Mouse (Mus musculus) lung, embryonic 14.5 days (tissue): Measurements from ENCODE around the gene Col1a1. TPM values are rescaled to one million over a fixed set of nuclear protein-coding genes. Genes with fewer than 3 reads are reported as not detected.
"Not testable (repeated sequence)": the region's sequence is repeated elsewhere in the genome, so short reads cannot be mapped to it uniquely, and the experiment has no call there.

Experiments
- ATAC-seq: fragments of 200-750 bp; cut with Nextera tagmentation; 2 replicates; pipeline ENCODE4 v1.8.0; 2017; ENCODE audit warnings: mild to moderate bottlenecking, moderate TSS enrichment, moderate library complexity; ENCODE audit not compliant: insufficient read depth
- DNase-seq: peaks from one replicate; pipeline ENCODE4 v3.0.0-alpha.2; 2015
- H3K27ac ChIP-seq: fragments of 300-500 bp; sonication (generic); 2 replicates; pipeline ENCODE4 v1.5.1; 2014; ENCODE audit warnings: low read depth, mild to moderate bottlenecking, moderate library complexity
- H3K27me3 ChIP-seq: fragments of 300-500 bp; sonication (generic); 2 replicates; pipeline ENCODE4 v1.6.1; 2014; ENCODE audit warnings: low read length, control low read depth; ENCODE audit not compliant: insufficient read depth
- H3K36me3 ChIP-seq: fragments of 300-500 bp; sonication (generic); 2 replicates; pipeline ENCODE4 v1.6.1; 2014; ENCODE audit warnings: control low read depth; ENCODE audit not compliant: insufficient read depth
- H3K4me1 ChIP-seq: fragments of 300-500 bp; sonication (generic); 2 replicates; pipeline ENCODE4 v1.6.1; 2014; ENCODE audit warnings: antibody characterized with exemption, control low read depth; ENCODE audit not compliant: insufficient read depth
- H3K4me2 ChIP-seq: fragments of 300-500 bp; sonication (generic); 2 replicates; pipeline ENCODE4 v1.6.1; 2014; ENCODE audit warnings: mild to moderate bottlenecking
- H3K4me3 ChIP-seq: fragments of 300-500 bp; sonication (generic); 2 replicates; pipeline ENCODE4 v1.5.1; 2014; ENCODE audit warnings: low read depth, low read length
- H3K9ac ChIP-seq: fragments of 300-500 bp; sonication (generic); 2 replicates; pipeline ENCODE4 v1.6.1; 2014
- H3K9me3 ChIP-seq: fragments of 300-500 bp; sonication (generic); 2 replicates; pipeline ENCODE4 v1.6.1; 2016; ENCODE audit warnings: low read depth, low read length, control low read depth
- CTCF ChIP-seq: IDR thresholded peaks from 2 replicates; pipeline ENCODE4 v1.5.1; 2016; ENCODE audit warnings: antibody characterized with exemption, low read depth
- WGBS: fragments of 180-500 bp; shearing (Covaris S2); extraction: QIAGEN DNeasy Blood & Tissue Kit; methylation state at CpG from one replicate; pipeline ENCODE4 v1.1.7; 2014; 5-methylcytosine and 5-hydroxymethylcytosine counted together
- polyA plus RNA-seq: library from polyadenylated mRNA; unstranded; fragments of >200 nt; fragmentation: Nextera tagmentation; extraction: Ambion mirVana; gene quantifications from 2 replicates; pipeline ENCODE4 v1.2.1, GENCODE M21; 2014

Gene Col1a1
- polyA plus RNA-seq, 1 experiment from 2014 or later: 1,035 TPM

- no peak overlapping the region for H3K4me3 ChIP-seq
- peak; percentile 76 for ATAC-seq
- H3K9me3 ChIP-seq: no peaks in the 10 kb centered on the region
- H3K27ac ChIP-seq: peak overlapping the region; percentile 71; the same call in 1 of the 2 replicates
- H3K9ac ChIP-seq: no peak overlapping the region
- no peaks in the 10 kb centered on the region for H3K36me3 ChIP-seq
- no peak for TF ChIP-seq CTCF
- H3K4me2 ChIP-seq: peak overlapping the region; percentile 26
- H3K27me3 ChIP-seq: no peaks in the 10 kb centered on the region
- WGBS: 12% methylated on average over 8 of the region's 8 CpGs
- DNase-seq: peak; percentile 87
- peaks cover 14% of the 10 kb centered on the region for H3K4me1 ChIP-seq
Measured at GRCm38 (mm10) chr11:94958065-94958858, 22.2 kb downstream of the Col1a1 start.

- no peak for TF ChIP-seq CTCF
- DNase-seq: no peak
- H3K9me3 ChIP-seq: no peaks in the 10 kb centered on the region
- no peak overlapping the region for H3K9ac ChIP-seq
- H3K4me2 ChIP-seq: no peak overlapping the region
- H3K36me3 ChIP-seq: no peaks in the 10 kb centered on the region
- 61% methylated on average over 5 of the region's 5 CpGs for WGBS
- ATAC-seq: no peak
- no peak overlapping the region for H3K27ac ChIP-seq
- H3K4me3 ChIP-seq: no peak overlapping the region
- peaks cover 12% of the 10 kb centered on the region for H3K4me1 ChIP-seq
- no peaks in the 10 kb centered on the region for H3K27me3 ChIP-seq
Measured at GRCm38 (mm10) chr11:94962534-94963101, 26.6 kb downstream of the Col1a1 start.

GRCm38 (mm10) chr11:94967419-94967818 is 31.4 kb downstream of the Col1a1 start, which contains the start of gene Hils1:
TSS of gene Hils1 (plus strand) at chr11:94967593.
- no peak within 1 kb of the TSS for H3K9ac ChIP-seq
- peak; percentile 23; the same call in 1 of the 2 replicates for TF ChIP-seq CTCF
- H3K4me3 ChIP-seq: no peak within 1 kb of the TSS
- ATAC-seq: no peak
- DNase-seq: no peak
- no peak within 1 kb of the TSS for H3K27ac ChIP-seq
- 27% methylated on average over 4 of the region's 4 CpGs for WGBS
- no peaks in the 10 kb centered on the region for H3K9me3 ChIP-seq
- H3K36me3 ChIP-seq: no peaks in the 10 kb centered on the region
- H3K4me1 ChIP-seq: no peaks in the 10 kb centered on the region
- H3K4me2 ChIP-seq: no peak within 1 kb of the TSS
- H3K27me3 ChIP-seq: no peaks in the 10 kb centered on the region

- Histone ChIP-seq H3K4me1 (no peaks in the 10 kb centered on the region), H3K9me3 (no peaks in the 10 kb centered on the region), H3K4me2 (no peak overlapping the region), H3K36me3 (no peaks in the 10 kb centered on the region), H3K27ac (no peak overlapping the region), H3K27me3 (no peaks in the 10 kb centered on the region), H3K4me3 (no peak overlapping the region), H3K9ac (no peak overlapping the region)
- DNase-seq: no peak
- WGBS: 77% methylated on average over 7 of the region's 7 CpGs
- no peak for TF ChIP-seq CTCF
- no peak for ATAC-seq
Measured at GRCm38 (mm10) chr11:94968187-94968586, 32.2 kb downstream of the Col1a1 start.

GRCm38 (mm10) chr11:94969709-94970108 is 33.7 kb downstream of the Col1a1 start:
- WGBS: 89% methylated on average over 4 of the region's 4 CpGs

GRCm38 (mm10) chr11:94970210-94970943 is 34.4 kb downstream of the Col1a1 start:
- Histone ChIP-seq H3K36me3 (no peaks in the 10 kb centered on the region), H3K9ac (no peak overlapping the region), H3K27me3 (no peaks in the 10 kb centered on the region), H3K27ac (no peak overlapping the region), H3K4me1 (no peaks in the 10 kb centered on the region), H3K4me3 (no peak overlapping the region), H3K4me2 (no peak overlapping the region), H3K9me3 (no peaks in the 10 kb centered on the region)
- peak; percentile 96 for TF ChIP-seq CTCF
- 53% methylated on average over 15 of the region's 15 CpGs for WGBS
- DNase-seq (peak; percentile 93), ATAC-seq (peak; percentile 64; the same call in 1 of the 2 replicates)

More at GRCm38 (mm10) chr11:94969709-94970108, 33.7 kb downstream of the Col1a1 start:
- H3K36me3 ChIP-seq, H3K4me1 ChIP-seq, H3K4me3 ChIP-seq, H3K9me3 ChIP-seq, H3K27ac ChIP-seq, H3K27me3 ChIP-seq, ATAC-seq, DNase-seq, H3K4me2 ChIP-seq, H3K9ac ChIP-seq: not testable (repeated sequence)
